Mouse (Mus musculus) hindbrain, embryonic 10.5 days (tissue): ENCODE measurements around the gene Slc2a5. TPM values are rescaled to one million over a fixed set of nuclear protein-coding genes. Genes with fewer than 3 reads are reported as not detected.

Experiments
- DNase-seq: peaks from one replicate; pipeline ENCODE4 v3.0.0-alpha.2; 2017; ENCODE audit warnings: low spot score
- H3K27ac ChIP-seq: fragments of 300-500 bp; sonication (generic); 2 replicates; pipeline ENCODE4 v1.5.1; 2016; ENCODE audit warnings: mild to moderate bottlenecking, moderate library complexity
- H3K27me3 ChIP-seq: fragments of 300-500 bp; sonication (generic); 2 replicates; pipeline ENCODE4 v1.6.1; 2016; ENCODE audit warnings: mild to moderate bottlenecking; ENCODE audit not compliant: poor library complexity, insufficient read depth, severe bottlenecking
- H3K36me3 ChIP-seq: fragments of 300-500 bp; sonication (generic); 2 replicates; pipeline ENCODE4 v1.6.1; 2016; ENCODE audit warnings: mild to moderate bottlenecking, moderate library complexity
- H3K4me1 ChIP-seq: fragments of 300-500 bp; sonication (generic); replicated peaks from 2 replicates; pipeline ENCODE4 v1.6.1; 2016; ENCODE audit warnings: mild to moderate bottlenecking
- H3K4me3 ChIP-seq: fragments of 300-500 bp; sonication (generic); 2 replicates; pipeline ENCODE4 v1.5.1; 2016; ENCODE audit warnings: mild to moderate bottlenecking, moderate library complexity
- H3K9me3 ChIP-seq: fragments of 300-500 bp; sonication (generic); 2 replicates; pipeline ENCODE4 v1.6.1; 2016; ENCODE audit warnings: mild to moderate bottlenecking, moderate library complexity
- WGBS: fragments of 180-500 bp; shearing (Covaris S2); methylation state at CpG from one replicate; pipeline ENCODE4 v1.1.7; 2016; 5-methylcytosine and 5-hydroxymethylcytosine counted together
- polyA plus RNA-seq: library from polyadenylated mRNA; unstranded; fragments of >200 nt; fragmentation: Nextera tagmentation; extraction: Ambion mirVana; gene quantifications from 2 replicates; pipeline ENCODE4 v1.2.1, GENCODE M21; 2016

Slc2a5 gene
- polyA plus RNA-seq, 1 experiment from 2014 or later = 1.1 TPM

DNA sequence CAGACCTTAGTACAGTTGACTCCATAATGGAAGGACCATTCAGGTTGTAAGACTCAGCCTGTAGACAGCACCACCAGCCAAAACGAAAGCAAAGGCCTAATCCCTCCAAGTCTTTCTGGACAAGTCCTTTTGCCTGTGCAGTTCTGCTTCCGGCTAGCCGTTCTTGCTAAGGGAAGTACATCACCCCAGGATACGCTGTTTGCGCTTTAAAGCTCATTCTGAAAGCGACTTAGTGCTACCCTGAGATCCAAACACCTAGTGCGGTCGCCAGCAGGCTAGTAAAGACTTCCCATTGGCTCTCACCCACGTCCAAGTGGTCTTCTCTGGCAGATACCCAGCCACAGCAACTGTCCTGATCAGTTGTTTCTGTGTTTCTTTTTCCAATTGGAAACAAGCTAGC, 8.7 kb upstream of the Slc2a5 start:
- no peaks in the 10 kb centered on the region for H3K36me3 ChIP-seq
- H3K9me3 ChIP-seq = no peaks in the 10 kb centered on the region
- 78% methylated on average over 9 of the region's 9 CpGs for WGBS
- H3K4me3 ChIP-seq = no peak overlapping the region
- no peak for DNase-seq
- H3K27ac ChIP-seq = no peak overlapping the region
- peaks cover 9% of the 10 kb centered on the region for H3K4me1 ChIP-seq
- no peaks in the 10 kb centered on the region for H3K27me3 ChIP-seq

DNA sequence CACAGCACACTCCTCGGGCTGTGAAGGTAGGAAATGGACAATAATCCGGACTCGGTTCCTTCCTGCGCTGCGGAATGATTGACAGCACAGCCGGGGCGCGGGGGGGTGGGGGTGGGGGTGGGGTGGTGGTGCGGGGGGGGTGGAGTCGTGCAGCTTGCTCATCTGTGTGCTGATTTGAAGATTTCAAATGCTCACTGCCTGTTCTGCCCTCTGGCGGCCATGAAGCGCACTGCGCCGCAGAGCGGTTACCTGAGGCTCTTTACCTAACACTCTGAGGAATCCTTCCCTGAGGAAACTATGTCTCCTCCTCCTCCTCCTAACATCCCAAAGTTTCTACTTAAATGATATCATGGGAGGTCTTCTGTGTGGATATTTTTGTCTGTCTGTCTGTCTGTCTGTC, 6.2 kb upstream of the Slc2a5 start:
- 9% methylated on average over 15 of the region's 15 CpGs for WGBS
- peak overlapping the region; percentile 36 for H3K4me3 ChIP-seq
- H3K9me3 ChIP-seq = no peaks in the 10 kb centered on the region
- peak overlapping the region; percentile 54; the same call in 1 of the 2 replicates for H3K27ac ChIP-seq
- DNase-seq = peak; percentile 70
- no peaks in the 10 kb centered on the region for H3K36me3 ChIP-seq
- no peaks in the 10 kb centered on the region for H3K27me3 ChIP-seq
- H3K4me1 ChIP-seq = peaks cover 6% of the 10 kb centered on the region

DNA sequence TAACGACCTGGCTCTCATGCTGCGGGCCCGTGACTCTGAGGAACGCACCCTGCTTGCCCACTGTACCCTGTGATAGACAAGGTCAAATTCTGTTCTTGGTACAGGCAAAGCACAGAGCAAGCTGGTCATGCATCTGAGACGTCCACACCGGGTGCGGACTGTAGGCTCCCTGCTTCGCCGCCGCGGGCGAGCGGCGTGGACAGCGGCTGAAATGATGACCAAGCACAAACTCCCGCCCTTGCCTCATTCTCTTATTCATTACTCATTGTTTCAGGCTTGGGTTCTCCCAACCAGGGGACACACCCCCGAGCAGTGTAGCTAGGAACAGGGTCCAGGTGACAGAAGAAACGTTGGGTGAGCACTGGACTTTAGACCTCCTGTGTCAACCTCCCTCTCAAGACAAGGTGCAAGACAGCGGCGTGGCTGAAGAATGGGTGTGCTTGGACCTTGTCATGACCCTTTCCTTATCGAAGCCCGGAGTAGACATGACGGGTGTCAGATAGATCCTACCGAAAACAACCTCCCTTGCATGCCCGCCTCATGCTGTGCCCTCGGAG, 4.5 kb upstream of the Slc2a5 start:
- WGBS = 91% methylated on average over 26 of the region's 26 CpGs
- Histone ChIP-seq H3K9me3 (no peaks in the 10 kb centered on the region), H3K27me3 (no peaks in the 10 kb centered on the region), H3K4me1 (peaks cover 15% of the 10 kb centered on the region), H3K4me3 (no peak overlapping the region), H3K27ac (no peak overlapping the region), H3K36me3 (no peaks in the 10 kb centered on the region)
- no peak for DNase-seq

DNA sequence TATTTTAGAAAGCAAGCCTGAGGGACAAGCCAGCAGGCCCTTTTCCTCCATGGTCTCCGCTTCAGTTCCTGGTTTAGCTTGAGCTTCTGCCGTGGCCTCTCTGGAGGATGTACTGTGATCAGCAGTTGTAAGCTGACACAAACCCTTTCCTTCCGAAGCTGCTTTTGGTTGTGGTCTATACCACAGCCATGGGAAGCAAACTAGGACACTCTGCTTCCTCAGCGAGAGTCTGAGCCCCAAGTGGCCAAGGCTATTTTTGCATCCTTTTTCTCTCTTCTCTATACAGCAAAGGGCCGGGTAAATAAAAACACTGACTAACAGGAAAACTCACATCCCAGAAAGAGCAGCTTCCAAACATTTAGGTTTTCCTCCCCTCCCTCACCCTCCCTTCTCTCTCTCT, 1.8 kb upstream of the Slc2a5 start:
- Histone ChIP-seq H3K9me3 (no peaks in the 10 kb centered on the region), H3K4me1 (peaks cover 30% of the 10 kb centered on the region), H3K36me3 (no peaks in the 10 kb centered on the region), H3K27ac (no peak overlapping the region), H3K4me3 (no peak overlapping the region), H3K27me3 (no peaks in the 10 kb centered on the region)
- WGBS = 44% methylated on average over 5 of the region's 5 CpGs
- no peak for DNase-seq

DNA sequence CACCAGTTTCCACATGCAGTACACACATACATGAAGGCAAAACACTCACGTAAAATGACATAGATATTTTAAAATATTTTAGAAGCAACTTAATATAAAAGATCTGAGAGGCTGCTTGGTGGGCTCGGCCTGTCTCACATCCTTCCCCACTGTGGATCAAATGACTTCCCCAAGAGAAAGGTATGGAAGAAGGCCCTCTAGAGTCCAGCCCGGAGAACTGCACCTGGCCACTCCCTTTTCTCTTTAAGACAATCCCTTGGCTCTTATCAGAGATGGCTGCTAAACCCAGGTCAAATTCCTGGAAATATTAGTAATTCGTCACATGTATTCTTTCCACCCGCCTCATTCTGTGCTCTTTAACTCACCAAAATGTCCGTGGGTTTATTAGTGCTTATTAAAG, 920 bp upstream of the Slc2a5 start:
- H3K36me3 ChIP-seq = no peaks in the 10 kb centered on the region
- no peak overlapping the region for H3K27ac ChIP-seq
- H3K4me3 ChIP-seq = no peak overlapping the region
- no peak for DNase-seq
- H3K9me3 ChIP-seq = no peaks in the 10 kb centered on the region
- H3K27me3 ChIP-seq = no peaks in the 10 kb centered on the region
- H3K4me1 ChIP-seq = peaks cover 26% of the 10 kb centered on the region
- whole genome bisulfite sequencing = 64% methylated on average over 6 of the region's 6 CpGs

DNA sequence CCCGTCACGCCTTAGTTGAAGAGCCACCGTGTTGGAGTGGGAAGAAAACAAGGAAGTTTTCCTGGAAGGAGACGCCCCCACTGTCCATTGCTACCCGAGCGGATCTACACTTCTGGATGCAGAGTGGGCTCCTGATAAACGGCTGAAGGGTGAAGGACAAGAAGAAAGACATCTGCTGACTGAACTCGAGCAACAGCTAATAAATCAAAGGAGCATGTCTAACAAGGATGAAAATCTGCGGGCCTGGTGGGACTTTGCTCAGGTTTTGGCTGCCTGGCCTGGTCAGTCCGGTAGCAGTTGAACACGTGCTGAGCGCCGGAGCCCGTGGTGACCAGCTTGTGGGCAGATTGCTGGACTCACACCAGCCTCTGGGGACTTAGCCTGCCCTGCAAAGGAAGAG, 557 bp downstream of the Slc2a5 start:
- H3K4me1 ChIP-seq = peaks cover 26% of the 10 kb centered on the region
- DNase-seq = no peak
- H3K4me3 ChIP-seq = peak overlapping the region; percentile 34
- 70% methylated on average over 14 of the region's 14 CpGs for WGBS
- H3K27me3 ChIP-seq = no peaks in the 10 kb centered on the region
- no peaks in the 10 kb centered on the region for H3K9me3 ChIP-seq
- 0 out of 2 replicates have a peak overlapping the region, but pooled peaks have one; percentile 0 for H3K27ac ChIP-seq
- H3K36me3 ChIP-seq = no peaks in the 10 kb centered on the region

DNA sequence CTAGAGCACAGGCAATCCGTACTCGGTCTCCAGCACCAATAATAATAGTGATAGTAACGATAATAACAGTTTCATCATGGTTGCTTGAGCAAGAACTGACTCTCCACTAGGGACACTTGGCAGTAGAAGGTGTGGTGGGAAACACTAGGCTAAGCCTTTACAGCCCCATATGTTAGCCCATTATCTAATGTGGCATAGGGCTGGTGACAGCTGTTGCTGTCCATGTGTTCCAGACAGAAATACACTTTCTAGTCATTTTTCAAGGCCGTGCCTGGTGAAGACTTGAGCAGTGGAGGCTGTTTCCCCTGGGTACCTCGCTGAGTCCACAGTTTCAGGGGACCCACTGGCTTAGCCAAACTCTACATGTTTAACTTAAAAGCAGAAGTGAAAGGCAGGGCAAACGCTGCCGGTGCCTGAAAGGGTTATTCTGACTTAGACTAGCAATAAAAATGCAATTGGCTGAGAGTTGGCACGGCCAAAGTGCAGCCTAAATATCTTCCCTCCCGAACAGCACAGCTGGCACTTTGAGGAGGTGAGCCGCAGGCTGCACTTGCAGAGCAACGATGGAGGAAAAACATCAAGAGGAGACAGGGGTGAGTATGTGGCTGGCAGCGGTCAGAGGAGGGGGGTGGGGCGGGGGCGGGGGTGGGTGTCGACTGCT, 1.2 kb downstream of the Slc2a5 start:
- Histone ChIP-seq H3K9me3 (no peaks in the 10 kb centered on the region), H3K36me3 (no peaks in the 10 kb centered on the region), H3K4me1 (peaks cover 26% of the 10 kb centered on the region), H3K4me3 (no peak overlapping the region), H3K27ac (0 out of 2 replicates have a peak overlapping the region, but pooled peaks have one; percentile 0), H3K27me3 (peaks cover 2% of the 10 kb centered on the region; the same call in 1 of the 2 replicates)
- 61% methylated on average over 15 of the region's 15 CpGs for WGBS
- no peak for DNase-seq

DNA sequence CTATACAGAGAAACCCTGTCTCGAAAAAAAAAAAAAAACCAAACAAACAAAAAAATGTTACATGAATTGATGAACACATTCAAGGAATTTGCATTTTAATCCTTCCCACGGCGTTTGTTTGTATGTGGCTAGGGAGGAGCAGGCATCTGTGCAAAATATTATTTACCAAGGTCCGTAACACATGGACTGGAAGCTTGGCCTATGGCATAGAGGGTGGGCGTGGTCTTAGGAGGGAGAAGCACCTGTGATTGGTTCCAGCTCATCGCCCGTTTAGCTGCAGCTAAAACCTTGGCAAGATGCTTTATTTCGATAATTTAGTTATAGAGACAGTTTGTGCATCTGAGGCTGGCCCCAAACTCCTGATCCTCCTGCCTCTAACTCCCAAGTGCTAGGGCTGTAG, 2.3 kb downstream of the Slc2a5 start:
- no peaks in the 10 kb centered on the region for H3K36me3 ChIP-seq
- H3K4me1 ChIP-seq = peaks cover 26% of the 10 kb centered on the region
- DNase-seq = no peak
- H3K27ac ChIP-seq = no peak overlapping the region
- 74% methylated on average over 8 of the region's 8 CpGs for WGBS
- H3K4me3 ChIP-seq = no peak overlapping the region
- no peaks in the 10 kb centered on the region for H3K9me3 ChIP-seq
- peaks cover 7% of the 10 kb centered on the region; the same call in 1 of the 2 replicates for H3K27me3 ChIP-seq

DNA sequence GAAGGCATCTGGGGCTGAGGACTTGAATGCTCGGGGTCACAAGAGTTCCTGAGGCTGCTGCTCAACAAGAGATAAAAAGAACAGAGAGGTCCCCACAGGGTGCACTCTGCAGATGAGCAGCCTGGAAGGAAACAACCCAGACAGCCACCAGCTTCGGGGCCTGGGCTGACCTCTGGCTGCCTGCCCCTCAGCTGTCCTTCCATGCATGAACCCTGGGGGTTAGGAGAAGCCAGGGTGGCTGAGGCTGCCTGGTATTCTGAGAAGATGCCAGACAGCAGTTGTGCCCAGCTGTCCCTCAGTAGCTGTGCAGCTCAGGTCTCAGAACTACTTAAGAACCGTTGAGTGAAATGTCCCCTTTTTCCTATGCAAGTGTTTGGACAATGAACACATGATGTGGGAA, 3.4 kb downstream of the Slc2a5 start:
- Histone ChIP-seq H3K27ac (no peak overlapping the region), H3K4me1 (peaks cover 26% of the 10 kb centered on the region), H3K27me3 (peaks cover 7% of the 10 kb centered on the region; the same call in 1 of the 2 replicates), H3K4me3 (no peak overlapping the region), H3K36me3 (no peaks in the 10 kb centered on the region), H3K9me3 (no peaks in the 10 kb centered on the region)
- WGBS = 62% methylated on average over 3 of the region's 3 CpGs
- no peak for DNase-seq

DNA sequence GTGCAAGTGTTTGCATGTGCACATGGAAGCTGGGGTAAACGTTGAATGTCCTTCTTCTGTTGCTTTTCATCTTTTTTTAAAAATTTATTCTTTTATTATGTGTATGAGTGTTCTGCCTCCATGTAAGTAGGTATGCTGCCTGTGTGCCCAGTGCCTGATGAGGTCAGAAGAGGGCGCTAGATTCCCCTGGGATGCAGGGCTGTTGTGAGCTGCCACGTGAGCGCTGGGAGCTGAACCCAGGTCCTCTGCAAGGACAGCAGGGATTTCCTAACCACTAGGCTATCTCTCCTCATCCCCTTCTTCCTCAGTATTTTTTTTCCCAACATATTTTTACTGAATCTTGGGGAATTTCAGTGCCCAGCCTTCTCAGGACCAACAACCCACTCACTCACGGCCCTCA, 7.3 kb downstream of the Slc2a5 start:
- H3K4me3 ChIP-seq = no peak overlapping the region
- no peaks in the 10 kb centered on the region for H3K9me3 ChIP-seq
- H3K27ac ChIP-seq = no peak overlapping the region
- 88% methylated on average over 5 of the region's 5 CpGs for WGBS
- no peaks in the 10 kb centered on the region for H3K36me3 ChIP-seq
- H3K4me1 ChIP-seq = peaks cover 28% of the 10 kb centered on the region
- no peak for DNase-seq
- peaks cover 7% of the 10 kb centered on the region; the same call in 1 of the 2 replicates for H3K27me3 ChIP-seq

DNA sequence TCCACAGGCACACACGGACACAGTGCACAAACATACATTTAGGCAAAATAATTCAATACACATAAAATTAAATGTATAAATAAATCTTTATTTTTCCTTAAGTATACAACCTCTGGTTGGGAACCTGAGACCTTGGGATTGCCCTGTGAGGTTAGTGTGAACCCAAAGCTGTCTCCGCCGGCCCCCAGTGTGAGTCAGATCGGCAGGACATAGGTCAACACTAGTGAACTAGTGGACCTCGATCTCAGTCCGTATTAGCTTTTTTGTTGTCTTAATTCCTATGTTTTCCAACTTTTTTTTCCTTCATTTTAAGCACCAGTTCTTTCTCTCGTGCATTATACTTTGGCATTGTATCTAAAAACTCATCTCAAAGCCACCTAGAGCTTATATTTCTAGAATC, 8.8 kb downstream of the Slc2a5 start:
- Histone ChIP-seq H3K36me3 (no peaks in the 10 kb centered on the region), H3K4me1 (peaks cover 29% of the 10 kb centered on the region), H3K9me3 (no peaks in the 10 kb centered on the region), H3K27ac (no peak overlapping the region), H3K4me3 (no peak overlapping the region), H3K27me3 (peaks cover 11% of the 10 kb centered on the region; the same call in 1 of the 2 replicates)
- no peak for DNase-seq
- 91% methylated on average over 7 of the region's 7 CpGs for WGBS

DNA sequence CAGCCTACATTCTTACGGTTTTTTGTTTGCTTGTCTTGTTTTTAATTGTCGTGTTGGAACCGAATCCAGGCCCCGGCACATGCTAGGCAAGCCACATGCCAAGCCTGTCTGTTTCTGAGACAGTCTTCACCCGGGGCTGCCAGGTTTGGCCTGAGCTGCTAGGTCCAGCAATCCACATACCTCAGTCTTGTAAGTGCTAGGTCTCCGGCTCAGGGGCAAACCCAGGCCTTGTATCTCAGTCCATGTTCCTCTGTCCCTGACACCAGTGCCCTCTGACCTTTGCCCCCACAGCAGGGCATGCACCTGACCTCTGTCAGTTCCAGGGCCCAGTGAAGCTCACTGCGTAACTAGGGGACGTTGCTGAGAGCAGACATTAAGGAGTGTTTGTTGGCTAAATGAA, 9.5 kb downstream of the Slc2a5 start:
- peaks cover 36% of the 10 kb centered on the region for H3K4me1 ChIP-seq
- peak; percentile 50 for DNase-seq
- H3K9me3 ChIP-seq = no peaks in the 10 kb centered on the region
- H3K4me3 ChIP-seq = no peak overlapping the region
- no peaks in the 10 kb centered on the region for H3K36me3 ChIP-seq
- H3K27me3 ChIP-seq = peaks cover 15% of the 10 kb centered on the region; the same call in 1 of the 2 replicates
- no peak overlapping the region for H3K27ac ChIP-seq
- 50% methylated on average over 8 of the region's 8 CpGs for WGBS

DNA sequence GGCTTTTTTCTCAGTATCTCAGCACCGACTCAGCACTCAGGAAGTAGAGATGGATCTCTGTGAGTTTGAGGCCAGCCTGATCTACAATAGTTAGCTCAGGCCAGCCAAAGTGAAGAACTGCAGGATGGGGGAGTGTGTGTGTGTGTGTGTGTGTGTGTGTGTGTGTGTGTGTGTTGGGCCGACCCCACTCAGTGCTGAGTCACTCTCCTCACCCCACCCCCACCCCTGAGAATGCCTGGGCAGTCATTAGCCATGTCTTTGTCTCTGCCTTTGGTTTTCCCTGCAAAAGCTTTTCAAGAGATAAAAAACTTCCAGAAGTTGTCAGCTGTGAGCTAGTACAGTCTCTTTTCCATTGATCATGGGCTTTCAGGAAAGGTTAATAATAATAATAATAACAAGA, 11.6 kb downstream of the Slc2a5 start:
- no peak for DNase-seq
- Histone ChIP-seq H3K9me3 (no peaks in the 10 kb centered on the region), H3K36me3 (no peaks in the 10 kb centered on the region), H3K27ac (no peak overlapping the region), H3K4me3 (no peak overlapping the region), H3K4me1 (peaks cover 39% of the 10 kb centered on the region), H3K27me3 (peaks cover 18% of the 10 kb centered on the region; the same call in 1 of the 2 replicates)
- WGBS = 64% methylated on average over 2 of the region's 2 CpGs
